Mouse (Mus musculus) small intestine, adult 2 months (tissue): ENCODE data around the gene Ppil6.

Source experiments
- CTCF ChIP-seq: fragments of 200-500 bp; IDR thresholded peaks from 2 replicates; pipeline ENCODE4 v1.5.1; 2012; ENCODE audit warnings: low read depth, mild to moderate bottlenecking, control low read depth, inconsistent platforms, low read length, moderate library complexity, mixed read lengths; ENCODE audit not compliant: insufficient replicate concordance, insufficient read length; ENCODE audit errors: extremely low read depth
- POLR2A ChIP-seq: fragments of 200-500 bp; IDR thresholded peaks from 2 replicates; pipeline ENCODE4 v1.6.1; 2012; ENCODE audit warnings: low read depth, mild to moderate bottlenecking, control low read depth, inconsistent platforms, low read length, moderate library complexity

DNA sequence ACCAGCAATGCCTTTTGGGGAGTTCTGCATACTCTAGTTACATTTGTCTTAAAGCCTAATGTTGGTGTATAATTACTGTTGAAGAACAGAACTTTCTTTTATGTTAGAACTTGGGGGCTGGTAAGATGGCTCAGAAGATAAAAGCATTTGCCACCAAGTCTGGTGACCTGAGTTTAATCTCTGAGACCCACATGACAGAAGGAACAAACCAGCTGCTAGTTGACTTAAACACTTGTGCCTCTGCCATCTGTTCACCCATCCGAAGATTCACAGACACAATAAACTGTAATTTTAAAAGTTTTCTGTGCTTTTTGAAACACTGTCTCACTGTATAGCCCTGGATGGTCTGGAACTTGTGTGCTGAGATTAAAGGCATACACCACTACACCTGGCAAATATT, 35.5 kb downstream of the Ppil6 start:
- TF ChIP-seq CTCF (no peak), POLR2A (no peak)
